Mouse (Mus musculus) thymus, adult 2 months (tissue): ENCODE results near the gene Neurod2.

Experiments
- CTCF ChIP-seq: fragments of 200-500 bp; IDR thresholded peaks from 2 replicates; pipeline ENCODE4 v1.5.1; 2012; ENCODE audit warnings: mild to moderate bottlenecking, control low read depth, low read length, moderate library complexity, borderline replicate concordance; ENCODE audit not compliant: control insufficient read depth, poor library complexity, insufficient read depth; ENCODE audit errors: extremely low read depth
- POLR2A ChIP-seq: fragments of 200-500 bp; IDR thresholded peaks from 2 replicates; pipeline ENCODE4 v1.6.1; 2012; ENCODE audit warnings: mild to moderate bottlenecking, low read length, control low read depth, moderate library complexity; ENCODE audit not compliant: control insufficient read depth, poor library complexity, insufficient read depth; ENCODE audit errors: extremely low read depth

- no peak for TF ChIP-seq POLR2A
- peak; percentile 38; the same call in 1 of the 2 replicates for TF ChIP-seq CTCF
Measured at GRCm38 (mm10) chr11:98336245-98337107, 7.0 kb upstream of the Neurod2 start.
